In the genomic region with DNA sequence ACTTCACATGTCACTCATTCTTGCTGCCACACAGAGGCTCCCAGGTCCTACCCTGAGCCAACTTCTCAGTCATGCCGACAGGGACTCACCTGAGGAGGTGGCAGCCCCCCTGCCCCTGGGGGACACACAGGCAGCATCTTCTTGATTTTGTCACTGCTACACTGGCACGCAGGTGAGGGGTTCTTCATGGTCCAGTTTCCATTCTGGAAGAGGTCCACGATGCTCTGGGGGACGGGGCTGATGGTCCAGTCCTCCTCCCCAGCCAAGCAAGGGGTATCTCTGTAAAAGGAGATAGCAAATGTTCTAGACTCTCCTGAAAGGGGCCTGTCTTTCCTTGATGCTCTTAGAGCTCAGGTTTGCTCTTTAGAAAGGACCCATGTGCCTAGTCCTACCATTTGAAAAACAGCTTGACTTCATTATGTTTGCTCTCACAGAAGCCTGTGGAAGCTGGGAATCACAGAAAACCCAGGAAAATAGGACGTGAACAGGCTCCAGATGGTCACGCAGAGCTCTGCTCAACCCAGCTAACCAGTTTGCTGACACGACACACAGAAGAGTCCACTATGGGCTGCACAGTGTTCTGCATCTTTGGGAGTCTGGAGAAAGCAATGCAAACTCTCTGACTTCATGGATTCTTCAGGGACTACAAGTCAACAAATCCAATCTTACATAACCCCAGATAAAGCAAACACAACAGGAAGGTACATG, we compare ENCODE assay signal across 13 mouse cellular contexts.
"Had no signal": no experiment of that assay in that cellular context is flagged by ENCODE, and none has a peak within 500 bp of the region (broad histone marks: within the 10 kb centered on the region; RNA-seq: fewer than 3 reads in every experiment).

No protein-coding gene starts in this region.

- H3K4me2 ChIP-seq: liver, embryonic 11.5 days; liver, embryonic 15.5 days; lung, embryonic 14.5 days; midbrain, embryonic 11.5 days had no signal

- DNase-seq: kidney, postnatal 25 days; lung, embryonic 14.5 days; lung, postnatal 10 days; right cerebral cortex, adult 18-20 months; right cerebral cortex, postnatal 25 days; thymus, postnatal 36 days had no signal

- H3K9ac ChIP-seq: liver, embryonic 15.5 days; lung, embryonic 14.5 days had no signal

- H3K4me1 ChIP-seq: limb, embryonic 10.5 days; liver, embryonic 15.5 days; megakaryocyte, embryonic 14.5 days had no signal

- H3K27me3 ChIP-seq: liver, embryonic 15.5 days; megakaryocyte, embryonic 14.5 days had no signal

- H3K9me3 ChIP-seq: limb, embryonic 10.5 days; liver, embryonic 15.5 days had no signal

- H3K27ac ChIP-seq: left cerebral cortex, adult 2 months; limb, embryonic 10.5 days; liver, embryonic 15.5 days; macrophage had no signal

- H3K4me3 ChIP-seq: left cerebral cortex, adult 2 months; limb, embryonic 10.5 days; liver, embryonic 15.5 days; megakaryocyte, embryonic 14.5 days had no signal
